Mouse (Mus musculus) layer of hippocampus, adult 18-20 months (tissue): ENCODE measurements at regions not wholly inside any gene's neighbourhood (a gene's known extent, or its start where the extent isn't known, plus 50 kb on each side); places are given as distances from the start of the nearest gene placed in this dataset.

ENCODE experiments used
- DNase-seq, 2 experiments: peaks; one replicate each; pipeline ENCODE4 v3.0.0; 2022; ENCODE audit warnings: low spot score in 2 of 2
- microRNA-seq, 2 experiments: library from miRNA; unstranded; fragments of <30 nt; microRNA quantifications; one replicate each; pipeline ENCODE4 v1.2.0; 2021

- peak in 1 of 2 experiments; percentile 70 for DNase-seq
These were observed 490.0 kb downstream of the Prss52 start for GRCm38 (mm10) chr14:64594021-64594561.

- DNase-seq: no peak
These were observed 490.9 kb downstream of the Prss52 start for GRCm38 (mm10) chr14:64594811-64595522.

GRCm38 (mm10) chr14:64595523-64595889, 491.4 kb downstream of the Prss52 start:
- DNase-seq: no peak

GRCm38 (mm10) chr14:64595891-64596290, 491.8 kb downstream of the Prss52 start:
- DNase-seq: peak in 1 of 2 experiments; percentile 52

- no peak for DNase-seq
These were observed 493.1 kb downstream of the Prss52 start for GRCm38 (mm10) chr14:64597218-64597617.

Small RNAs in the stretch of these regions (microRNA-seq; reads per million reads assigned to microRNA genes)
- gene Mir124a-1 (0.98 to 3.2 reads per million in 2 experiments), gene Mir3078 (3.1 to 9.9 reads per million in 2 experiments)
